Mouse (Mus musculus): Measurements from ENCODE around the gene Kcnh1. TPM values are rescaled to one million over a fixed set of nuclear protein-coding genes. Genes with fewer than 3 reads are reported as not detected.

Gene Kcnh1
- polyA plus RNA-seq, 1 experiment from 2014 or later: 0.56 TPM

- 67% methylated on average over 2 of the region's 2 CpGs for WGBS
- Histone ChIP-seq H3K9ac (ENCODE audit: low read length) (no peak overlapping the region), H3K9me3 (replicated peaks; ENCODE audit: control insufficient read depth, low read length) (no peaks in the 10 kb centered on the region), H3K4me2 (ENCODE audit: low read depth, low read length) (no peak overlapping the region), H3K4me1 (ENCODE audit: control insufficient read depth, insufficient read depth, low read length) (peaks cover 11% of the 10 kb centered on the region), H3K36me3 (ENCODE audit: control insufficient read depth, insufficient read depth, low read length) (no peaks in the 10 kb centered on the region), H3K27me3 (ENCODE audit: control insufficient read depth, insufficient read depth, low read length) (no peaks in the 10 kb centered on the region), H3K27ac (ENCODE audit: low read length) (no peak overlapping the region), H3K4me3 (replicated peaks; ENCODE audit: low read length) (no peak overlapping the region)
- ATAC-seq (ENCODE audit: insufficient read depth, low FRiP score): no peak
Observed at GRCm38 (mm10) chr1:192303615-192304014, 113.0 kb downstream of the Kcnh1 start.

- no peak overlapping the region for H3K27ac ChIP-seq (ENCODE audit: low read length)
Observed at GRCm38 (mm10) chr1:192305155-192305554, 114.6 kb downstream of the Kcnh1 start.

GRCm38 (mm10) chr1:192307055-192307454 is 116.5 kb downstream of the Kcnh1 start:
- Histone ChIP-seq H3K27ac (ENCODE audit: low read length) (no peak overlapping the region), H3K4me3 (replicated peaks; ENCODE audit: low read length) (no peak overlapping the region), H3K4me2 (ENCODE audit: low read depth, low read length) (no peak overlapping the region), H3K27me3 (ENCODE audit: control insufficient read depth, insufficient read depth, low read length) (no peaks in the 10 kb centered on the region), H3K36me3 (ENCODE audit: control insufficient read depth, insufficient read depth, low read length) (no peaks in the 10 kb centered on the region), H3K9me3 (replicated peaks; ENCODE audit: control insufficient read depth, low read length) (no peaks in the 10 kb centered on the region), H3K4me1 (ENCODE audit: control insufficient read depth, insufficient read depth, low read length) (0 out of 2 replicates have a peak, but pooled peaks cover 4% of the 10 kb centered on the region), H3K9ac (ENCODE audit: low read length) (no peak overlapping the region)
- ATAC-seq (ENCODE audit: insufficient read depth, low FRiP score): no peak

More at GRCm38 (mm10) chr1:192305155-192305554, 114.6 kb downstream of the Kcnh1 start:
- Histone ChIP-seq H3K4me2 (ENCODE audit: low read depth, low read length) (no peak overlapping the region), H3K4me3 (replicated peaks; ENCODE audit: low read length) (no peak overlapping the region), H3K36me3 (ENCODE audit: control insufficient read depth, insufficient read depth, low read length) (no peaks in the 10 kb centered on the region), H3K9me3 (replicated peaks; ENCODE audit: control insufficient read depth, low read length) (no peaks in the 10 kb centered on the region), H3K9ac (ENCODE audit: low read length) (no peak overlapping the region), H3K27me3 (ENCODE audit: control insufficient read depth, insufficient read depth, low read length) (no peaks in the 10 kb centered on the region), H3K4me1 (ENCODE audit: control insufficient read depth, insufficient read depth, low read length) (peaks cover 5% of the 10 kb centered on the region)
- no peak for ATAC-seq (ENCODE audit: insufficient read depth, low FRiP score)
- WGBS: 84% methylated on average over 1 of the region's 1 CpGs

- Histone ChIP-seq H3K9ac (ENCODE audit: low read length) (no peak overlapping the region), H3K4me1 (ENCODE audit: control insufficient read depth, insufficient read depth, low read length) (peaks cover 13% of the 10 kb centered on the region), H3K4me2 (ENCODE audit: low read depth, low read length) (no peak overlapping the region), H3K36me3 (ENCODE audit: control insufficient read depth, insufficient read depth, low read length) (no peaks in the 10 kb centered on the region), H3K27me3 (ENCODE audit: control insufficient read depth, insufficient read depth, low read length) (no peaks in the 10 kb centered on the region), H3K27ac (ENCODE audit: low read length) (no peak overlapping the region), H3K9me3 (replicated peaks; ENCODE audit: control insufficient read depth, low read length) (no peaks in the 10 kb centered on the region), H3K4me3 (replicated peaks; ENCODE audit: low read length) (no peak overlapping the region)
- ATAC-seq (ENCODE audit: insufficient read depth, low FRiP score): no peak
Observed at GRCm38 (mm10) chr1:192311298-192311697, 120.7 kb downstream of the Kcnh1 start.

- 61% methylated on average over 6 of the region's 6 CpGs for WGBS
- Histone ChIP-seq H3K27me3 (ENCODE audit: control insufficient read depth, insufficient read depth, low read length) (no peaks in the 10 kb centered on the region), H3K27ac (ENCODE audit: low read length) (no peak overlapping the region), H3K4me3 (replicated peaks; ENCODE audit: low read length) (no peak overlapping the region), H3K36me3 (ENCODE audit: control insufficient read depth, insufficient read depth, low read length) (no peaks in the 10 kb centered on the region), H3K9ac (ENCODE audit: low read length) (no peak overlapping the region), H3K9me3 (replicated peaks; ENCODE audit: control insufficient read depth, low read length) (no peaks in the 10 kb centered on the region), H3K4me1 (ENCODE audit: control insufficient read depth, insufficient read depth, low read length) (peaks cover 13% of the 10 kb centered on the region), H3K4me2 (ENCODE audit: low read depth, low read length) (no peak overlapping the region)
- no peak for ATAC-seq (ENCODE audit: insufficient read depth, low FRiP score)
Observed at GRCm38 (mm10) chr1:192311851-192312438, 121.4 kb downstream of the Kcnh1 start.

- no peak overlapping the region for H3K4me2 ChIP-seq (ENCODE audit: low read depth, low read length)
- no peaks in the 10 kb centered on the region for H3K9me3 ChIP-seq (replicated peaks; ENCODE audit: control insufficient read depth, low read length)
- no peaks in the 10 kb centered on the region for H3K27me3 ChIP-seq (ENCODE audit: control insufficient read depth, insufficient read depth, low read length)
- no peak overlapping the region for H3K9ac ChIP-seq (ENCODE audit: low read length)
- H3K4me3 ChIP-seq (replicated peaks; ENCODE audit: low read length): no peak overlapping the region
- WGBS: 42% methylated on average over 4 of the region's 4 CpGs
- H3K27ac ChIP-seq (ENCODE audit: low read length): no peak overlapping the region
- ATAC-seq (ENCODE audit: insufficient read depth, low FRiP score): no peak
- H3K36me3 ChIP-seq (ENCODE audit: control insufficient read depth, insufficient read depth, low read length): no peaks in the 10 kb centered on the region
- peaks cover 13% of the 10 kb centered on the region for H3K4me1 ChIP-seq (ENCODE audit: control insufficient read depth, insufficient read depth, low read length)
Observed at GRCm38 (mm10) chr1:192312446-192312845, 121.9 kb downstream of the Kcnh1 start.

- 67% methylated on average over 4 of the region's 4 CpGs for WGBS
- Histone ChIP-seq H3K36me3 (ENCODE audit: control insufficient read depth, insufficient read depth, low read length) (no peaks in the 10 kb centered on the region), H3K9me3 (replicated peaks; ENCODE audit: control insufficient read depth, low read length) (no peaks in the 10 kb centered on the region), H3K9ac (ENCODE audit: low read length) (no peak overlapping the region), H3K4me3 (replicated peaks; ENCODE audit: low read length) (no peak overlapping the region), H3K27me3 (ENCODE audit: control insufficient read depth, insufficient read depth, low read length) (no peaks in the 10 kb centered on the region), H3K4me2 (ENCODE audit: low read depth, low read length) (no peak overlapping the region), H3K27ac (ENCODE audit: low read length) (no peak overlapping the region), H3K4me1 (ENCODE audit: control insufficient read depth, insufficient read depth, low read length) (peaks cover 13% of the 10 kb centered on the region)
- no peak for ATAC-seq (ENCODE audit: insufficient read depth, low FRiP score)
Observed at GRCm38 (mm10) chr1:192312998-192313397, 122.4 kb downstream of the Kcnh1 start.

GRCm38 (mm10) chr1:192313571-192313972 is 123.0 kb downstream of the Kcnh1 start:
- no peak for ATAC-seq (ENCODE audit: insufficient read depth, low FRiP score)
- no peak overlapping the region for H3K27ac ChIP-seq (ENCODE audit: low read length)

GRCm38 (mm10) chr1:192314044-192314443 is 123.5 kb downstream of the Kcnh1 start:
- Histone ChIP-seq H3K27me3 (ENCODE audit: control insufficient read depth, insufficient read depth, low read length) (no peaks in the 10 kb centered on the region), H3K9ac (ENCODE audit: low read length) (no peak overlapping the region), H3K4me3 (replicated peaks; ENCODE audit: low read length) (no peak overlapping the region), H3K4me1 (ENCODE audit: control insufficient read depth, insufficient read depth, low read length) (peaks cover 13% of the 10 kb centered on the region), H3K36me3 (ENCODE audit: control insufficient read depth, insufficient read depth, low read length) (no peaks in the 10 kb centered on the region), H3K4me2 (ENCODE audit: low read depth, low read length) (no peak overlapping the region), H3K9me3 (replicated peaks; ENCODE audit: control insufficient read depth, low read length) (no peaks in the 10 kb centered on the region), H3K27ac (ENCODE audit: low read length) (no peak overlapping the region)
- 47% methylated on average over 3 of the region's 3 CpGs for WGBS
- ATAC-seq (ENCODE audit: insufficient read depth, low FRiP score): no peak

More at GRCm38 (mm10) chr1:192313571-192313972, 123.0 kb downstream of the Kcnh1 start:
- no peaks in the 10 kb centered on the region for H3K9me3 ChIP-seq (replicated peaks; ENCODE audit: control insufficient read depth, low read length)
- 33% methylated on average over 7 of the region's 7 CpGs for WGBS
- H3K4me3 ChIP-seq (replicated peaks; ENCODE audit: low read length): no peak overlapping the region
- peaks cover 13% of the 10 kb centered on the region for H3K4me1 ChIP-seq (ENCODE audit: control insufficient read depth, insufficient read depth, low read length)
- H3K27me3 ChIP-seq (ENCODE audit: control insufficient read depth, insufficient read depth, low read length): no peaks in the 10 kb centered on the region
- H3K36me3 ChIP-seq (ENCODE audit: control insufficient read depth, insufficient read depth, low read length): no peaks in the 10 kb centered on the region
- no peak overlapping the region for H3K9ac ChIP-seq (ENCODE audit: low read length)
- H3K4me2 ChIP-seq (ENCODE audit: low read depth, low read length): no peak overlapping the region

All from stomach, embryonic 16.5 days (tissue).